Mouse (Mus musculus) small intestine, adult 2 months (tissue): ENCODE measurements at regions not wholly inside any gene's neighbourhood (a gene's known extent, or its start where the extent isn't known, plus 50 kb on each side); places are given as distances from the start of the nearest gene placed in this dataset.

Experiments
- H3K27ac ChIP-seq: fragments of 200-500 bp; 2 replicates; pipeline ENCODE4 v1.5.1; 2012; ENCODE audit warnings: low read depth, low read length, control low read depth, inconsistent platforms; ENCODE audit not compliant: insufficient read depth
- H3K27me3 ChIP-seq: fragments of 200-500 bp; 2 replicates; pipeline ENCODE4 v1.6.1; 2012; ENCODE audit warnings: mild to moderate bottlenecking, moderate library complexity, low read length, inconsistent platforms; ENCODE audit not compliant: control insufficient read depth, insufficient read depth
- H3K36me3 ChIP-seq: fragments of 200-500 bp; 2 replicates; pipeline ENCODE4 v1.6.1; 2012; ENCODE audit warnings: mild to moderate bottlenecking, low read length, control low read depth, inconsistent platforms; ENCODE audit not compliant: control insufficient read depth, insufficient read depth
- H3K4me1 ChIP-seq: fragments of 200-500 bp; 2 replicates; pipeline ENCODE4 v1.6.1; 2012; ENCODE audit warnings: low read length, inconsistent platforms, mixed read lengths; ENCODE audit not compliant: control insufficient read depth, insufficient read depth, insufficient read length
- H3K4me3 ChIP-seq: fragments of 200-500 bp; 2 replicates; pipeline ENCODE4 v1.5.1; 2012; ENCODE audit warnings: low read depth, mild to moderate bottlenecking, control low read depth, inconsistent platforms, low read length, moderate library complexity
- CTCF ChIP-seq: fragments of 200-500 bp; IDR thresholded peaks from 2 replicates; pipeline ENCODE4 v1.5.1; 2012; ENCODE audit warnings: low read depth, mild to moderate bottlenecking, control low read depth, inconsistent platforms, low read length, moderate library complexity, mixed read lengths; ENCODE audit not compliant: insufficient replicate concordance, insufficient read length; ENCODE audit errors: extremely low read depth
- POLR2A ChIP-seq: fragments of 200-500 bp; IDR thresholded peaks from 2 replicates; pipeline ENCODE4 v1.6.1; 2012; ENCODE audit warnings: low read depth, mild to moderate bottlenecking, control low read depth, inconsistent platforms, low read length, moderate library complexity
- WGBS: fragments of 180-500 bp; shearing (Covaris S2); methylation state at CpG from one replicate; pipeline ENCODE4 v1.1.7; 2018; 5-methylcytosine and 5-hydroxymethylcytosine counted together

GRCm38 (mm10) chr8:8758283-8758682, 68.0 kb upstream of the Arglu1 start:
- Histone ChIP-seq H3K36me3 (no peaks in the 10 kb centered on the region), H3K27ac (no peak overlapping the region), H3K4me1 (no peaks in the 10 kb centered on the region), H3K27me3 (no peaks in the 10 kb centered on the region), H3K4me3 (no peak overlapping the region)
- TF ChIP-seq CTCF = no peak
- 65% methylated on average over 8 of the region's 8 CpGs for WGBS

GRCm38 (mm10) chr8:8751208-8751607, 60.9 kb upstream of the Arglu1 start:
- no peak for TF ChIP-seq CTCF
- TF ChIP-seq POLR2A = no peak
- Histone ChIP-seq H3K4me1 (no peaks in the 10 kb centered on the region), H3K36me3 (no peaks in the 10 kb centered on the region), H3K27ac (no peak overlapping the region), H3K4me3 (no peak overlapping the region), H3K27me3 (no peaks in the 10 kb centered on the region)
- 92% methylated on average over 15 of the region's 15 CpGs for WGBS

- TF ChIP-seq CTCF (no peak), POLR2A (no peak)
- H3K36me3 ChIP-seq = no peaks in the 10 kb centered on the region
- 78% methylated on average over 1 of the region's 1 CpGs for WGBS
- H3K4me1 ChIP-seq = no peaks in the 10 kb centered on the region
- H3K4me3 ChIP-seq = no peak overlapping the region
- no peaks in the 10 kb centered on the region for H3K27me3 ChIP-seq
- no peak overlapping the region for H3K27ac ChIP-seq
These were observed 56.4 kb upstream of the Arglu1 start for GRCm38 (mm10) chr8:8746691-8747090.

GRCm38 (mm10) chr8:8745615-8746285, 55.4 kb upstream of the Arglu1 start:
- H3K36me3 ChIP-seq = no peaks in the 10 kb centered on the region
- H3K4me3 ChIP-seq = no peak overlapping the region
- 75% methylated on average over 9 of the region's 9 CpGs for WGBS
- no peaks in the 10 kb centered on the region for H3K27me3 ChIP-seq
- no peak for TF ChIP-seq CTCF
- no peak for TF ChIP-seq POLR2A
- H3K4me1 ChIP-seq = no peaks in the 10 kb centered on the region
- H3K27ac ChIP-seq = no peak overlapping the region
